Mouse (Mus musculus): ENCODE results near the gene Cxcr6.
"Not testable (repeated sequence)": the region's sequence is repeated elsewhere in the genome, so short reads cannot be mapped to it uniquely, and the experiment has no call there.

DNA sequence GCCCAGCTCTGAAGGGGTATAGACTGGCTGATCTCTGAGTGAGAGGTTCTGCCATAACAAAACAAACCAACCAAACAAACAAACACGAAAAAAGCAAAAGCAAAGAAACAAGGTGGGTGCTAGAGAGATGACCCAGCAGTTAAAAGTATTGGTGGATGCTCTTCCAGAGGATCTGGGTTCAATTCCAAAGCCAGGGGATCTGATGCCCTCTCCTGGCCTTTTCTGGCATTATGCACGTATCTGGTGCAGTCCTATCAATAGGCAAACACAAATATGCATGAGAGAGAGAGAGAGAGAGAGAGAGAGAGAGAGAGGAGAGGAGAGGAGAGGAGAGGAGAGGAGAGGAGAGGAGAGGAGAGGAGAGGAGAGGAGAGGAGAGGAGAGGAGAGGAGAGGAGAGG, 33.0 kb upstream of the Cxcr6 start:
- TF ChIP-seq EP300 (IDR thresholded peaks at IDR 0.05; ENCODE audit: insufficient read depth, low read depth, low read length) = not testable (repeated sequence)
- TF ChIP-seq CTCF (IDR thresholded peaks at IDR 0.05) = peak; percentile 22; the same call in 1 of the 2 replicates
